Mouse (Mus musculus) mouse embryonic stem cell (cell line): ENCODE data around the gene Pdk2.

ENCODE experiments used
- in situ Hi-C, 2 experiments: fragments of 300-500 bp; cut with MboI; formaldehyde crosslinking; loops; 1 replicate in 1 of 2; 3 replicates in 1 of 2; pipeline ENCODE4 v1.14.3; 2019 to 2020; ENCODE audit warnings: low sequenced_read_pairs in 2 of 2, low pct_unique_long_range_greater_than_20kb in 1 of 2, mixed read lengths in 1 of 2; ENCODE audit not compliant: unreplicated experiment in 1 of 2

Gene Pdk2

GRCm38 (mm10) chr11:94994208-94994814, 46.8 kb downstream of the Pdk2 start:
- in situ Hi-C loops: no loop called here

DNA sequence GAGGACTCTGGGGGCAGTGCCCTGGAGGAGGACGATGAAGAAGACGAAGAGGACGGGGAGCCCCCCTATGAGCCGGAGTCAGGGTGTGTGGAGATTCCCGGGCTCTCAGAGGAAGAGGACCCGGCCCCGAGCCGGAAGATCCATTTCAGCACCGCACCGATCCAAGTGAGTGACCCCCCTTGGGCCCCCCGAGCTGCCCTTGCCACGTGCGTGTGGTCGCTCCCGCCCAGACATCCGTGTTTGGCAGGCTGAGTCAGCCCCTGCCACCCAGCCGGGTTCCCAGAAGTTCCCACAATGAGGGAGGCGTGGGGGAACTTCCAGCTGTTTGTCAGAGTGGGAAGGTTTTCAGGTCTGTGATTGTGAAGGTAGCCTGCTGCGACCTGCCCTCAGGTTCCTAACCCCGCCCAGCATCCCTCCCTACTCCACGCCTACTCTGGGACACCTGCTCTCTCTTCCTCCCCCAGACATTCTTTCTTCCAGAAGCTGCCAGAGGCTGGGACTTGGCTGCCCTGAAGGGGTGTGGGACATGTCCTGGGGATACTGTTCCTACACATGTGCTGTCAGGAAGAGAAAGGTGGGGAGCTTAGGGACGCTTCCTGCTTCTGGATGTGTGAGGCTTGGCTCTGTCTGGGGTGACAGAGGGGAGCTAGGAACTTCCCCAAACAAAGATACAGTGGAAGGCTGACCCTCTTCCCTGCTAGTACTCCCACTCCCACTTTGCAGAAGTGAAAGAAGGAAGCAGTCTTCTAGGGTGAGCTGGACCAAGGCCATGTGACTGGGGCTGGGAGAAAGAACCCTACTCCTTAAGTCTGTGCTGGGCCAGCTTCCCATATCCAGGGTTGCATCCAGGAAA, 48.2 kb downstream of the Pdk2 start:
- in situ Hi-C loops: no loop called here

- in situ Hi-C loops: no loop called here
Measured at GRCm38 (mm10) chr11:94992480-94992753, 48.7 kb downstream of the Pdk2 start.

- in situ Hi-C loops: no loop called here
Measured at GRCm38 (mm10) chr11:94991641-94992479, 49.3 kb downstream of the Pdk2 start.

GRCm38 (mm10) chr11:94990749-94991577, 50.2 kb downstream of the Pdk2 start, which contains the start of gene Ppp1r9b:
Gene Ppp1r9b, plus strand, starts transcription at chr11:94991035.
- in situ Hi-C loops: no loop called here

DNA sequence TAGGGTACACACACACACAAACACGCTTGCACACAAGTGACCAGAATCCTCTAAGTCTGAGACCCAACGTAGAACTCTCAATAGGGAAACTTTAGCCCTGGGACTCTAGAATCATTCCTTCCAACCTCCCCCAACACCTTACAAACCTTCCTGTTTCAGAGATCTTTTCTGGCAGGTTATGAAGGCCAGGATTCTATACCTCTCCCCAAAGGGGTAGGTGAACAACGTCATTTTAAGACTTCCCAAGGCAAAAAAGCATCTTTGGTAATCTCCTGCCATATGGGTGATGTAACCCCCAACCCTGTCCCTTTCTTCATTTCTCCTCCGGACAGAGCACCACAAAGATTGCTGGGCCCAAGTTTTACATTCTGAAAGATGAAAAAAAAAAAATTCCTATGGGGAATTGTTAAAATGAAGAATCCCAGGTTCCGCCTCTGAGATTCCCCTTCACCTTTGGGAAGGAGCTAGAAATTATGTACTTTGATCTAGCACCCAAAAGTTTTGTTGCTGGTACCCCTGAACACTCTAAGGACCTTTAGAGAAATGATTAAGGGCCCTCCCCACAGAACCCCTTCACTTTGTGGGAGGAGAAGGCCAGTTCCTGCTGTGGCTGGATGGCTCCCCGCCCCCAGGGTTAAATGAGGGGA, 50.9 kb downstream of the Pdk2 start:
- in situ Hi-C loops: no loop called here

- in situ Hi-C loops: no loop called here
Measured at GRCm38 (mm10) chr11:94989562-94990017, 51.6 kb downstream of the Pdk2 start.

- in situ Hi-C loops: no loop called here
Measured at GRCm38 (mm10) chr11:94988780-94989561, 52.2 kb downstream of the Pdk2 start.

DNA sequence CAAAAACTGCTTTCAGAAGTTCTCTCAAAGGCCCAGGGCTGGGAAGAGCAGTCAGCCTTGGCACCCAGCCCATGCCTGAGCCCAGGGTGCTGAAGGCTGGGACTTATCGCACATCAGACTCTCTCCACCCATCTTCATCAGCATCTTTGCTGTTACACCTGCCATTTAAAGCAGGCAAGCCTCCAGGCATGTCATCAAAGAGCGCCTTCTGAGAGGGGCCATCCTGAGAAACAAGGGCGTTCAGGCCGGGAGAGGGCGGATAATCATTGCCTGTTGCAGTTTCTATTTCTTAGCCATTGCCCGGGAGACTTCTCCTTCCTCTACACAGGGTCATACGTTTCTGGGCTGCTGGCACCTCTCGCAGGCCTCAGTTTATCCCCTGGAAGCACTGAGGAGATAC, 53.3 kb downstream of the Pdk2 start:
- in situ Hi-C loops: no loop called here

DNA sequence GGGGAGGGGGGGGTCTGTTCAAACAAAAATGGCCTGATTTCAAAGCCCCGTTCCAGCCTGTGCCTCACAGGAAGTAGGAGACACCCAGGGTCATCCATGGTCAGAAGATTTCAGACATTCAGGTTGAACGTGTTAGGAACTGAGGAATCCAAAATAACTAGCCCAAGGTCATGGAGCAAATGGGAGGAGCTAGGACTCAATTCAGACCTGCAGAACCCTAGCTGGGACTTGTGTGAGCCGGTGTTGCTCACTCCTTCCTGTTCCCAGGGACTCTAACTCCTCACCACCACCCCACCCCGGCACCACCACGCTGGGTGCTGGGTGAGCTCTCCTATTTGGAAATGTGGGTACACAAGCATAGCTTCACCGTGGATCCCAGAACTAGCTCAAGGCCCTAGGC, 53.8 kb downstream of the Pdk2 start:
- in situ Hi-C loops: no loop called here

DNA sequence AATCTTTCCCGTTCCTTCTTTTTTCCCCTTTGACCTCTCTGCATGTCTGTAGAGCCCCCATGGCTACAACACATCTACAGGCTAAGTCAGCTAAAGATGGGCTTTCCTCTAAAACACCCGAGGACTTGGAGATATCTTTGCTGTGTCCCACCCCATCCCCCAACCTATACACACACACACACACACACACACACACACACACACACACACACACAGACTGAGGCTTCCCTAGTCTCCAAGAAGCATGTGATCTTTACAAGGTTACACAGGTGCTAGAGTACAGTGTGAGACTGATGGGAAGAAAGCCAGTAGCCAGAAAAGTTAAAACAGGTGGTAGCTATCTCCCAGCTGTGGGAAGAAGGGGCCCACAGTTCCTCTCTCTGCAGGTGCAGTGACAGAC, 54.7 kb downstream of the Pdk2 start:
- in situ Hi-C loops: no loop called here

DNA sequence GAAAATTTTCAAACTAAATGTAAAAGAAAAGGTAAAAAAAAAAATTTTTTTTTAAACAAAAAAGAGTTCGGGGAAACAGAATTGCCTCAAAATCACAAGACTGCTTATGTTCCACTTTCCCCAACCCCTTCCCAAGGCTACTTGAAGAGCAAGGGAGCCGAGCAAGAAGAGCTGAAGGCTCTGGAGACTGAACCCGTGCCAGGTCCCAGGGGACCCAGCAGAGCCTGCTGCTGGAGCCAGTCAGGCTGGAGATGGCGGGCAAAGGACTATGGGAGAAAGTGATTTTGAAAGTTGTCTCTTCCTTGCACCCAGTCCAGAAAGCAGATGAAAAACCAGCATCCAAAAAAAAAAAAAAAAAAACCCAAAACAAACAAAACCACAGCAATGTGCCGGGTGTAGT, 55.3 kb downstream of the Pdk2 start:
- in situ Hi-C loops: no loop called here

- in situ Hi-C loops: no loop called here
Measured at GRCm38 (mm10) chr11:94985140-94985539, 56.0 kb downstream of the Pdk2 start.

GRCm38 (mm10) chr11:94979462-94980179, 61.5 kb downstream of the Pdk2 start:
- in situ Hi-C loops: no loop called here

- in situ Hi-C loops: no loop called here
Measured at GRCm38 (mm10) chr11:94978947-94979346, 62.2 kb downstream of the Pdk2 start.

DNA sequence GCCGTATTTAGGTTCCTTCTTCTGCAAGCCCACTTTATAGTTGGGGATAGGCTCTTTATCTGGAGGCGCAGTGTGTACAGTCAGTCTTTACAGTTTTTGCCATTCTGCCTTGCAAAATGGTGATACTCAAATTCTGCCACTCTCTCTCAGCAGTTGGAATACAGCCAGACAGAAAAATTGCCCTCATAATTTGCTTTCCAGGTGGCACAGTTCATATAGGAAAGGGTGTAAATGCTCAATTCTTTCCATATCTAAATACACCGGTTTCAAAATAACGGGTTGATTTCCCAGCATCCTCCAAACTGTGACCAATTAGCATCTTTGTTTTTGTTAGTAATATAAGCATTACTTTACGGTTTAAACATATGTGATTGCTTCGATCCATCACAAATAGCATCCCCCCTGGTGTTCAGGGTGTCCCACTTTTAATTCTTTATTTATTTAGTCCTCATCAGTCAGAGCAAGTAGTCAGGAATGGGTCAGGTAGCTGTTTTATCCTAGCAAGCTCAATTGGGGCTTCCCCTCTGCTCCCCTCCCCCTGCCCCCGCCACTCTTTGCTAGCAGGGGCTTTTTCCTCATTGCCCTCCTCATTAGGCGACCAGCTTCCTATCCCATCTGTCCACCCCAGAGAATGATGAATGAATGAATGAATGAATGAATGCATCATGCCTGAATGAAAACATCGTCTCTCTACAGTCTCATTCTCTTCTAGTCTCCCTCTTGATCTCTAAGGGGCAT, 62.8 kb downstream of the Pdk2 start:
- in situ Hi-C loops: no loop called here
